Mouse (Mus musculus) CH12.LX (cell line): ENCODE measurements around the gene Rnf31. TPM values are rescaled to one million over a fixed set of nuclear protein-coding genes. Genes with fewer than 3 reads are reported as not detected.

Experiments used
- DNase-seq: peaks from one replicate; pipeline ENCODE4 v3.0.0-alpha.2; 2013; ENCODE audit errors: extremely low read depth
- H3K27ac ChIP-seq: 2 replicates; pipeline ENCODE4 v1.5.1; 2012; ENCODE audit warnings: low read depth, mild to moderate bottlenecking, control low read depth, moderate library complexity; ENCODE audit not compliant: insufficient read depth
- H3K27me3 ChIP-seq: replicated peaks from 2 replicates; pipeline ENCODE3; 2012; ENCODE audit warnings: inconsistent platforms
- H3K36me3 ChIP-seq, 2 experiments: replicated peaks in 1 of 2; 2 replicates each; pipeline versions ENCODE3 to v1.6.1; 2012; ENCODE audit warnings: inconsistent platforms in 1 of 2, low read length in 1 of 2, mild to moderate bottlenecking in 1 of 2, mixed read lengths in 1 of 2, moderate library complexity in 1 of 2; ENCODE audit not compliant: control insufficient read depth in 1 of 2, insufficient read depth in 1 of 2
- H3K4me1 ChIP-seq, 2 experiments: 2 replicates each; pipeline ENCODE4 v1.6.1; 2012; ENCODE audit warnings: inconsistent platforms in 1 of 2, moderate library complexity in 1 of 2; ENCODE audit not compliant: insufficient read depth in 2 of 2, control insufficient read depth in 1 of 2
- H3K4me2 ChIP-seq: 2 replicates; pipeline ENCODE4 v1.6.1; 2012; ENCODE audit warnings: low read depth, mild to moderate bottlenecking, control low read depth; ENCODE audit not compliant: poor library complexity, insufficient read depth, severe bottlenecking
- H3K4me3 ChIP-seq, 3 experiments: fragments of 150-350 bp in 1 of 3; sonication (generic) in 1 of 3; replicated peaks in 1 of 3; 2 replicates each; pipeline versions ENCODE3 to v1.5.1; 2011 to 2012; ENCODE audit warnings: low read depth in 2 of 3, low read length in 2 of 3, mild to moderate bottlenecking in 2 of 3, moderate library complexity in 2 of 3, control low read depth in 1 of 3, improper control_type of control experiment in 1 of 3, inconsistent platforms in 1 of 3, mixed read lengths in 1 of 3; ENCODE audit not compliant: poor library complexity in 1 of 3
- H3K79me2 ChIP-seq: replicated peaks from 2 replicates; pipeline ENCODE4 v1.6.1; 2012; ENCODE audit warnings: mild to moderate bottlenecking, moderate library complexity; ENCODE audit not compliant: control insufficient read depth, poor library complexity, insufficient read depth, severe bottlenecking; ENCODE audit errors: extremely low read depth
- H3K9ac ChIP-seq: 2 replicates; pipeline ENCODE4 v1.6.1; 2012; ENCODE audit warnings: low read depth, mild to moderate bottlenecking, control low read depth, moderate library complexity; ENCODE audit not compliant: insufficient read depth
- H3K9me3 ChIP-seq: replicated peaks from 2 replicates; pipeline ENCODE3; 2012; ENCODE audit warnings: low read length, inconsistent platforms, mixed read lengths
- CHD1 ChIP-seq: IDR thresholded peaks from 2 replicates; pipeline ENCODE4 v1.6.1; 2012; ENCODE audit warnings: low read depth, low read length, improper control_type of control experiment, inconsistent platforms
- CHD2 ChIP-seq: IDR thresholded peaks from 2 replicates; pipeline ENCODE4 v1.6.1; 2011; ENCODE audit warnings: low read length, improper control_type of control experiment
- CTCF ChIP-seq, 2 experiments: IDR thresholded peaks in 1 of 2; conservative IDR thresholded peaks in 1 of 2; 2 replicates each; pipeline ENCODE4 v1.5.1; 2011 to 2012; ENCODE audit warnings: low read depth in 2 of 2, low read length in 2 of 2, improper control_type of control experiment in 1 of 2, inconsistent platforms in 1 of 2, mild to moderate bottlenecking in 1 of 2, moderate library complexity in 1 of 2
- ELF1 ChIP-seq: IDR thresholded peaks from 2 replicates; pipeline ENCODE4 v1.6.1; 2014; ENCODE audit warnings: low read depth, mild to moderate bottlenecking, inconsistent platforms, low read length, improper control_type of control experiment
- EP300 ChIP-seq: IDR thresholded peaks from 2 replicates; pipeline ENCODE4 v1.6.1; 2011; ENCODE audit warnings: low read length, improper control_type of control experiment
- GABPA ChIP-seq: IDR thresholded peaks from 2 replicates; pipeline ENCODE4 v1.6.1; 2012; ENCODE audit warnings: low read depth, low read length, improper control_type of control experiment, inconsistent platforms; ENCODE audit not compliant: insufficient replicate concordance
- HCFC1 ChIP-seq: IDR thresholded peaks from 2 replicates; pipeline ENCODE4 v1.6.1; 2012; ENCODE audit warnings: low read depth, mild to moderate bottlenecking, inconsistent platforms, low read length, improper control_type of control experiment
- JUND ChIP-seq: conservative IDR thresholded peaks from 2 replicates; pipeline ENCODE4 v1.6.1; 2011; ENCODE audit warnings: low read depth, low read length, improper control_type of control experiment
- KAT2A ChIP-seq: IDR thresholded peaks from 2 replicates; pipeline ENCODE4 v1.6.1; 2012; ENCODE audit warnings: low read length, improper control_type of control experiment, inconsistent platforms; ENCODE audit not compliant: insufficient replicate concordance
- MAFK ChIP-seq: IDR thresholded peaks from 2 replicates; pipeline ENCODE4 v1.6.1; 2011; ENCODE audit warnings: low read length, improper control_type of control experiment; ENCODE audit not compliant: insufficient replicate concordance
- MAX ChIP-seq: IDR thresholded peaks from 2 replicates; pipeline ENCODE4 v1.6.1; 2011; ENCODE audit warnings: low read length, improper control_type of control experiment
- MEF2A ChIP-seq: IDR thresholded peaks from 2 replicates; pipeline ENCODE4 v1.6.1; 2014; ENCODE audit warnings: low read depth, mild to moderate bottlenecking, inconsistent platforms, low read length, improper control_type of control experiment, borderline replicate concordance
- PAX5 ChIP-seq: IDR thresholded peaks from 2 replicates; pipeline ENCODE4 v1.6.1; 2012; ENCODE audit warnings: low read length, inconsistent platforms, mixed read lengths
- POLR2A ChIP-seq: IDR thresholded peaks from 2 replicates; pipeline ENCODE4 v1.6.1; 2011; ENCODE audit warnings: low read depth, mild to moderate bottlenecking, improper control_type of control experiment, low read length
- RAD21 ChIP-seq: IDR thresholded peaks from 2 replicates; pipeline ENCODE4 v1.6.1; 2011; ENCODE audit warnings: low read depth, mild to moderate bottlenecking, low read length, improper control_type of control experiment, moderate library complexity
- SIN3A ChIP-seq: IDR thresholded peaks from 2 replicates; pipeline ENCODE4 v1.6.1; 2012; ENCODE audit warnings: low read length, improper control_type of control experiment, inconsistent platforms
- TCF12 ChIP-seq: IDR thresholded peaks from 2 replicates; pipeline ENCODE4 v1.6.1; 2014; ENCODE audit warnings: low read depth, mild to moderate bottlenecking, inconsistent platforms, low read length, improper control_type of control experiment
- UBTF ChIP-seq: IDR thresholded peaks from 2 replicates; pipeline ENCODE4 v1.6.1; 2012; ENCODE audit warnings: low read depth, mild to moderate bottlenecking, inconsistent platforms, low read length, improper control_type of control experiment, moderate library complexity
- ZMIZ1 ChIP-seq: IDR thresholded peaks from 2 replicates; pipeline ENCODE4 v1.6.1; 2012; ENCODE audit warnings: low read depth, mild to moderate bottlenecking, inconsistent platforms, low read length, improper control_type of control experiment
- dilution Hi-C: fragments of 300-500 bp; cut with MboI; formaldehyde crosslinking; loops from 2 replicates; pipeline ENCODE4 v1.14.3; 2020; ENCODE audit warnings: low sequenced_read_pairs; ENCODE audit not compliant: extremely low pct_unique_long_range_greater_than_20kb, extremely low pct_ligation_motif_present
- in situ Hi-C: fragments of 300-500 bp; cut with MboI; formaldehyde crosslinking; loops from 3 replicates; pipeline ENCODE4 v1.14.3; 2019; ENCODE audit warnings: low sequenced_read_pairs, low pct_ligation_motif_present, low pct_unique_long_range_greater_than_20kb, mixed read lengths
- polyA plus RNA-seq: library from polyadenylated mRNA; unstranded; fragments of >175 nt; gene quantifications from 2 replicates; pipeline ENCODE4 v1.2.1, GENCODE M21; 2012; ENCODE audit warnings: low read depth; ENCODE audit not compliant: insufficient read length
- total RNA-seq, 2 experiments: library from RNA; depleted of rRNA; stranded (reverse); fragments of 300-350 nt in 1 of 2; fragments of >200 nt in 1 of 2; gene quantifications; 2 replicates each; pipeline ENCODE4 v1.2.3; 2012 to 2014

The Rnf31 gene
- total and polyA plus RNA-seq, 3 experiments, result 3.8 to 22.6 (median 15.9) TPM

DNA sequence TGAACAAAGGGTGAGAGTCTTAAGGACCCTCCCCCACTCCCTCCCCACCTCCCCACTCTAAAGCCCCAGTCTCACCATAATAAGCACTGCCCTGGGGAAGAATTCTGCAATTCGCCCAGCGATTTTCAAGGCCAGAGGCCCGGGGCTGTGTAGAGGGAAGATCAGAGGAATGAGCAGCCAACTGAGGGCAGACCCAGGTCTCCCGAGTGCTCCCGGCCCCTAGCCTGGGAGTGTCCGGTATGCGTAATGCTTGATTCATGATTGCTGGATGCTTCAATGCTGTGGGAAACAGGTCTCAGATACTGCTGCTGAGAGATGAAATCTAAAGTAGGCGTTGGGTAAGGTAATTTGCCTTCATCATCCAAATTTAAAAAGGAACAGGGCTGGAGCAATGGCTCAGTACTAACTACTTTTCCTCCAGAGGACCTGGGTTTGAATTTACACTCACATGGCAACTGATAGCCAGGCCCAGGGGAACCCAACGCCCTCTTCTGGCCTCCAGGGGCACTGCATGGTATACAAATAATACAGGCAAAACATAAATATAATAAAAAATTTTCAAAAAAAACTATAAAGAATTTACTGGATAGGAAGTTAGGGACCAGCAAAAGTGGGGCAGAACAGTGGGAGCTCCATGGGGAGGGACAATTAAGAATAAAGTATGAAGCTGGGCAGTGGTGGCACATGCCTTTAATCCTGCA is 9.4 kb upstream of the Rnf31 start:
- dilution Hi-C loops, result no loop called here
- H3K4me2 ChIP-seq, result no peak overlapping the region

DNA sequence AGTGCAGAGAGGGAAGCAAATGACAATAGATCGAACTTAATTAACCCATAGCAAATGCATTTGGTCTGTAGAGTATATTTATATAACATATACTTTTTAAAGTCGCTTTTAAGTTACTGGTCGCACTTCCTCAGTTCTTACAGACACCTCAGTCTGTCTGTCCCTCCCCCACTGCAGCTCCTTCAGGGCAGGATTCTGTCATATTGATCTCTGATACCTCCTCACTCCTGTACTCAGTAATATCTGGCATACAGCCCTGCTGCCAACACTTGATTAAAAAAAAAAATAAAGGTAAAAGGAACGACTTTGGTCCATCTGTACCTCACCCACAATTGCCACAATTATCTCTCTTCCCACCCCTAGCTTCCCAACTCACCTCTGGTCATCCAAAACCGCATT is 7.2 kb upstream of the Rnf31 start:
- Histone ChIP-seq H3K36me3 (peaks cover 36 to 67% of the 10 kb centered on the region in 2 experiments), H3K4me2 (peak overlapping the region; percentile 55), H3K9me3 (no peaks in the 10 kb centered on the region), H3K27ac (no peak overlapping the region), H3K4me3 (peak overlapping the region; percentile 57 to 76 (median 74)), H3K27me3 (no peaks in the 10 kb centered on the region), H3K79me2 (peaks cover 20% of the 10 kb centered on the region), H3K4me1 (peaks cover 21 to 74% of the 10 kb centered on the region in 2 experiments), H3K9ac (peak overlapping the region; percentile 10; the same call in 1 of the 2 replicates)
- in situ Hi-C loops (no loop called here), dilution Hi-C loops (no loop called here)
- DNase-seq, result no peak
- TF ChIP-seq ELF1, result no peak
- no peak for TF ChIP-seq TCF12
- no peak for TF ChIP-seq CTCF (conservative IDR thresholded peaks at IDR 0.05 in 1 of 2, IDR thresholded peaks at IDR 0.05 in 1 of 2; ENCODE audit: low read depth in 2 of 2, low read length in 2 of 2)
- TF ChIP-seq UBTF, result no peak
- no peak for TF ChIP-seq MEF2A
- TF ChIP-seq SIN3A, result no peak
- TF ChIP-seq KAT2A, result no peak
- TF ChIP-seq JUND, result no peak
- no peak for TF ChIP-seq HCFC1
- no peak for TF ChIP-seq MAFK
- no peak for TF ChIP-seq CHD1
- TF ChIP-seq EP300, result no peak
- no peak for TF ChIP-seq MAX
- TF ChIP-seq CHD2, result no peak
- TF ChIP-seq RAD21, result no peak
- no peak for TF ChIP-seq PAX5

More for the DNA sequence above, 9.4 kb upstream of the Rnf31 start:
- Histone ChIP-seq H3K9me3 (no peaks in the 10 kb centered on the region), H3K79me2 (peaks cover 12% of the 10 kb centered on the region), H3K4me1 (peaks cover 21 to 61% of the 10 kb centered on the region in 2 experiments), H3K9ac (no peak overlapping the region), H3K36me3 (peaks cover 21 to 47% of the 10 kb centered on the region in 2 experiments), H3K27me3 (no peaks in the 10 kb centered on the region), H3K4me3 (no peak overlapping the region), H3K27ac (no peak overlapping the region)
- DNase-seq, result no peak
- TF ChIP-seq ZMIZ1 (no peak), POLR2A (peak; percentile 10), GABPA (no peak), CTCF (conservative IDR thresholded peaks at IDR 0.05 in 1 of 2, IDR thresholded peaks at IDR 0.05 in 1 of 2; ENCODE audit: low read depth in 2 of 2, low read length in 2 of 2) (peak; percentile 60 to 70), RAD21 (peak; percentile 3)
- in situ Hi-C loops, result no loop called here
